Mouse (Mus musculus): ENCODE data around the gene Carnmt1. TPM values are rescaled to one million over a fixed set of nuclear protein-coding genes. Genes with fewer than 3 reads are reported as not detected.
"Not testable (repeated sequence)": the region's sequence is repeated elsewhere in the genome, so short reads cannot be mapped to it uniquely, and the experiment has no call there.

Carnmt1 gene
- polyA plus RNA-seq, 1 experiment from 2014 or later, result 16.8 TPM

DNA sequence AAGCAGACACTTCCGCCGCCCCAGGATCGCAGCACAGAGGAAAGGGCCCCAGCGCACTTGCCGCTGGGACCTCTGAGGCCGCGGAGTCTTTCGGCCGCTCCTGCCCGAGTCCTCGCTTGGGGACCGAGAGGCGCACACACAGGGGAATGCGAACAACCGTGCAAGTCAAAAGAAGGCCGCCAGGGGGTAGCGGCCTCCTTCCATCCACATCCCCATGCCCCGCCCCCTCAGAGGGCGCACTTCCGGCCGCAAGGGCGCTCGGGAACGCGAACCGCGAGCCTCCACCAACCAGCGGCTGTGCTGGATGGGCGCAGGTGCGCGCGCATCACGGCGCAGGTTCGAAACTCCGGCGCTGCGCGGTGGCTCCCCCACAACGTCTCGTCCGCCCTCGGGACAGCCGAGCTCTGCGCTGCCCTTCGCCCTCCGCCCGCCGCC lies 42.3 kb downstream of the Carnmt1 start, which contains the start of gene D030056L22Rik:
Gene D030056L22Rik, plus strand, starts transcription at position 328 of the 435 bp plus-strand sequence.
- WGBS (ENCODE audit: insufficient replicate concordance), result under 1% methylated on average over 49 of the region's 49 CpGs
- Histone ChIP-seq H3K4me1 (replicated peaks) (peaks cover 35% of the 10 kb centered on the region), H3K4me2 (peak within 1 kb of the TSS; percentile 82), H3K9me3 (replicated peaks) (no peaks in the 10 kb centered on the region), H3K9ac (peak within 1 kb of the TSS; percentile 96), H3K27ac (replicated peaks) (peak within 1 kb of the TSS; percentile 100), H3K4me3 (replicated peaks) (peak within 1 kb of the TSS; percentile 97), H3K36me3 (replicated peaks) (peaks cover 25% of the 10 kb centered on the region), H3K27me3 (no peaks in the 10 kb centered on the region)
- peak; percentile 94 for ATAC-seq (ENCODE audit: insufficient read depth)

DNA sequence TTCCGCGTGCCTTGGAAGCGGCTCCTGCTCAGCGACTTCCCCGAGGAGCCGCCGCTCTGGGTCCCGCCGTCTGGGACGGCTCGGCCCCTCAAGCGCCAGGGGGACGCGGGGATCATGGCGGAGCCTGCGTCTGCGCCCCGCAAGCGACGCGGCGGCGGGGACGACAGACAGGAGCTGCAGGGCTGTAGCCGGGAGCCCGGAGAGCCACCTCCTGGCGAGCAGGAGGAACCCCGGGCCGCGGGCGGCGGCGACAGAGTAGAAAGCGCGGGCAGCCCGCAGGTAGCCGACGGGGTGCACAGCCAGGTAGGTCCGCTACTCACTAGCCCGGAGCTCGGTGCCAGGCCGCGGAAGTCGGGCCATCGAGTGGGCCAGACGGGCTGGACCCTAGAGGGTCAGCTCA lies 42.8 kb downstream of the Carnmt1 start:
- H3K27ac ChIP-seq (replicated peaks), result peak overlapping the region; percentile 100
- H3K4me2 ChIP-seq, result peak overlapping the region; percentile 82
- peak overlapping the region; percentile 96 for H3K9ac ChIP-seq
- H3K4me1 ChIP-seq (replicated peaks), result peaks cover 35% of the 10 kb centered on the region
- WGBS (ENCODE audit: insufficient replicate concordance), result 0% methylated on average over 39 of the region's 46 CpGs
- ATAC-seq (ENCODE audit: insufficient read depth), result peak; percentile 48
- peaks cover 30% of the 10 kb centered on the region for H3K36me3 ChIP-seq (replicated peaks)
- H3K4me3 ChIP-seq (replicated peaks), result peak overlapping the region; percentile 97
- H3K9me3 ChIP-seq (replicated peaks); H3K27me3 ChIP-seq: not testable (repeated sequence)

DNA sequence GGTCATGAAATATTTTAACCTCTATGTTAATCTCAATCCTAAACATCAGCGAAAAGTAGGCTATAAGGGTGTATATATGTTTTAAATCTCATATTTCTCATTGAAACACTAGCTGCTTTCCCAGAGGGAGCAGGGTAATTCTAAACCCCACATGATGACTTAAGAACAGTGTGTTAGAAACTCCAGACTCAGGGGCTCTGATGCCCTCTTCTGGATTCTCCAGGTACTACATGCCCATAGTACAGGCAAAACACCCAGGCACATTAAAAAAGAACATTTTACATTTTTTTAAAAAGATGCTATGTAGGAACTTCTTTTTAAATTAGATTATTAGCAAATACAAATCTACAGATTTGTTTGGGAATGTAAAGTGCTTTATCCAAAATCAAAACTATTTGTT lies 45.8 kb downstream of the Carnmt1 start:
- H3K36me3 ChIP-seq (replicated peaks), result peaks cover 45% of the 10 kb centered on the region
- no peak overlapping the region for H3K4me2 ChIP-seq
- H3K4me3 ChIP-seq (replicated peaks), result peak overlapping the region; percentile 97; the same call in 1 of the 2 replicates
- WGBS (ENCODE audit: insufficient replicate concordance), result 25% methylated on average over 1 of the region's 1 CpGs
- no peak for ATAC-seq (ENCODE audit: insufficient read depth)
- peaks cover 34% of the 10 kb centered on the region for H3K4me1 ChIP-seq (replicated peaks)
- no peaks in the 10 kb centered on the region for H3K27me3 ChIP-seq
- no peaks in the 10 kb centered on the region for H3K9me3 ChIP-seq (replicated peaks)
- no peak overlapping the region for H3K9ac ChIP-seq
- H3K27ac ChIP-seq (replicated peaks), result no peak overlapping the region; the same call in 1 of the 2 replicates

DNA sequence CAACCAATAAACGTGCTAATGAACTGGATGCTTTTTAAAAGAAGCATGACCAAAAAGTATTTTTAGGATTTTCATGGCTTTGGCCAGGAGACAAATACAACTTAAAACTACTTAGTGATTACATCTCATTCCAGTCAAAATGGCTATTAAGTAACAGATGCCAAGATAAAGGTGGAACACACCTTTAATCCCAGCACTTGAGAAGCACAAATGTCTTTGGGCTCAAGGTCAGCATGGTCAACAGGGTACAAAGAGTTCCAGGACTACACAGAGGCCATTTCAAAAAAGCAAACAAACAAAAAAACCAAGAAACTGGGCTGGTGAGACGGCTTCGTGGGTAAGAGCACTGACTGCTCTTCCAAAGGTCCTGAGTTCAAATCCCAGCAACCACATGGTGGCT lies 49.8 kb downstream of the Carnmt1 start:
- H3K27me3 ChIP-seq, result no peaks in the 10 kb centered on the region
- WGBS (ENCODE audit: insufficient replicate concordance), result 85% methylated on average over 3 of the region's 3 CpGs
- no peak overlapping the region for H3K4me2 ChIP-seq
- no peak overlapping the region for H3K4me3 ChIP-seq (replicated peaks)
- no peak overlapping the region for H3K27ac ChIP-seq (replicated peaks)
- H3K36me3 ChIP-seq (replicated peaks), result peaks cover 37% of the 10 kb centered on the region
- no peaks in the 10 kb centered on the region for H3K9me3 ChIP-seq (replicated peaks)
- no peak for ATAC-seq (ENCODE audit: insufficient read depth)
- H3K4me1 ChIP-seq (replicated peaks), result peaks cover 11% of the 10 kb centered on the region
- no peak overlapping the region for H3K9ac ChIP-seq

DNA sequence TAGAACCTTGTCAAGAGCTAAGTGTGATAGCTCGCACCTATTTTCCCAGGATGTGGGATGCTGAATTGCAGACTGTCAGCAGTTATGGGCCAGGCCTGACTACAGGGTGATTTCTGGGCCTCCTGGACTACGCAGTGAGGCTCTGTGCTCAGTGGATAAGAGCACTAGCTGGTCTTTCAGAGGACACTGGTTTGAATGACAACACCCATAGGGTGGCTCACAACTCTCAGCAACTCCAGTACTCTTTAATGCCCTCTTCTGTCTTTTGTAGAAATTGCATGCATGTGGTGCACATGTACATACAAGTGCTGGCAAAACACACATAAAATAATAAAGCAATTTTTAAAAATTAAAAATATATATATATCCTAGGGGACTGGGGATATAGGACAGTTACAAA lies 54.6 kb downstream of the Carnmt1 start:
- H3K36me3 ChIP-seq (replicated peaks), result 0 out of 2 replicates have a peak, but pooled peaks cover 2% of the 10 kb centered on the region
- no peak overlapping the region for H3K4me2 ChIP-seq
- no peaks in the 10 kb centered on the region for H3K9me3 ChIP-seq (replicated peaks)
- no peaks in the 10 kb centered on the region for H3K4me1 ChIP-seq (replicated peaks)
- ATAC-seq (ENCODE audit: insufficient read depth), result peak; percentile 51
- H3K4me3 ChIP-seq (replicated peaks), result no peak overlapping the region
- no peak overlapping the region for H3K27ac ChIP-seq (replicated peaks)
- WGBS (ENCODE audit: insufficient replicate concordance), result 45% methylated on average over 2 of the region's 2 CpGs
- no peak overlapping the region for H3K9ac ChIP-seq
- H3K27me3 ChIP-seq, result no peaks in the 10 kb centered on the region

DNA sequence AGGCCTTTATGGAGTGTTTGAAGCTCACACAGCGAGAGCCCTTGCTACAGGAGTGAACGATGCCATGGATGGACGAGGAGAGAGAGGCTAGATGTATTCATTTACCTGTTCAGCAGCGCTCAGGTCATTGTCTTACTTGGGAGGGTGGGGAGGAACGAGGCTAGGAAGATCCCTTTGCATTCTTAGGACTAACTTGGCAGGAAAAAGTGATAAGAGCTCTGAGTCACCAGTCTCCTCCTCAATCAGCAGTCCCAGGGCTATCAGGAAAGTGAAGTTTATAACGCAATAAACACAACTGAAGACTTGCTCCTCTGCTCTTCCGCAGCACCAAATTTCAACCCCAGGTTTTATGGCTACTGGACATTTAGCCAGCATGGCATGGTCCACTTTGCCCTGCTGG lies 59.7 kb downstream of the Carnmt1 start:
- ATAC-seq (ENCODE audit: insufficient read depth), result no peak
- WGBS (ENCODE audit: insufficient replicate concordance), result 42% methylated on average over 7 of the region's 7 CpGs
- no peak overlapping the region for H3K27ac ChIP-seq (replicated peaks)

DNA sequence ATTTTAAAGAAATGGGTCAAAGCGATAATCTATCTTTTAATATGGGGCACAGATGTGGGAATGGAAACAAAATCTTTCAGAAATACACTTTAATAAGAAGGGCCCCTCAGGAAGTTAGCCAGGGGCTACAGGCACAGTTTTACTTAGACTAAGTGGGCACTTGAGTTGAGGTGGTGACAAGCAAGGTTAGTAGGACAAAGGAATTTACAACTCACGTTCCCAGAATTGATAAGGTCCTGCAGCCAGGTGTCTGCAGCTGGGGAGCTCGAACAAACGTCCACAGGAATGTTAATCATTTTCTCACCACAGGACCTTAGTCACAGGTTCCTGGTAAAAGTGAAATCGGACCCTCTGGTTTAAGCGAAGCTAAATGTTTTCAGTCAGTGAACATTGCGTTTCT lies 60.5 kb downstream of the Carnmt1 start:
- Histone ChIP-seq H3K4me2 (no peak overlapping the region), H3K9ac (no peak overlapping the region), H3K36me3 (replicated peaks) (no peaks in the 10 kb centered on the region), H3K27me3 (no peaks in the 10 kb centered on the region), H3K4me1 (replicated peaks) (no peaks in the 10 kb centered on the region), H3K27ac (replicated peaks) (no peak overlapping the region), H3K9me3 (replicated peaks) (no peaks in the 10 kb centered on the region), H3K4me3 (replicated peaks) (no peak overlapping the region)
- WGBS (ENCODE audit: insufficient replicate concordance), result 41% methylated on average over 7 of the region's 7 CpGs
- ATAC-seq (ENCODE audit: insufficient read depth), result no peak

More for the DNA sequence above, 59.7 kb downstream of the Carnmt1 start:
- Histone ChIP-seq H3K9ac (no peak overlapping the region), H3K4me2 (no peak overlapping the region), H3K4me3 (replicated peaks) (no peak overlapping the region), H3K27me3 (no peaks in the 10 kb centered on the region), H3K4me1 (replicated peaks) (no peaks in the 10 kb centered on the region), H3K36me3 (replicated peaks) (no peaks in the 10 kb centered on the region), H3K9me3 (replicated peaks) (no peaks in the 10 kb centered on the region)

DNA sequence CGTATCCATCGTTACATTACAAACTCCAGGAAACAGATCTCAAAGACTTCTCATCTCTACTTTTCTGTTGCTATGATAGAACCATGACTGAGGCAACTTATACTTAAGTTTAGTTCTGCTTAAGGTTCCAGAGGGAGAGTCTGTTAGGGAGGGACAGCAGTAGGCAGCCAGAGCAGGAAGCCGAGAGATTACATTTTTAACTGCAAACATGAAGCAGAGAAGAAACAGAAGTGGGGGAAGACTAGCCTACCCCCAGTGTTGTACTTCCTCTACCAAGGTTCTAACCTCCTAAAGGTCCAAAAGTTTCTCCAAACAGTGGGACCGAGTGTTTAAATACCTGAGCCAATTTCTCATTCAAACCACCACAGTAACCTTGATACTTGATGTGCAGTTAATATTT lies 65.3 kb downstream of the Carnmt1 start:
- Histone ChIP-seq H3K4me1 (replicated peaks) (peaks cover 14% of the 10 kb centered on the region), H3K9me3 (replicated peaks) (no peaks in the 10 kb centered on the region), H3K4me3 (replicated peaks) (no peak overlapping the region), H3K27me3 (no peaks in the 10 kb centered on the region), H3K27ac (replicated peaks) (no peak overlapping the region), H3K36me3 (replicated peaks) (no peaks in the 10 kb centered on the region), H3K9ac (no peak overlapping the region), H3K4me2 (no peak overlapping the region)
- 76% methylated on average over 4 of the region's 4 CpGs for WGBS (ENCODE audit: insufficient replicate concordance)
- no peak for ATAC-seq (ENCODE audit: insufficient read depth)

DNA sequence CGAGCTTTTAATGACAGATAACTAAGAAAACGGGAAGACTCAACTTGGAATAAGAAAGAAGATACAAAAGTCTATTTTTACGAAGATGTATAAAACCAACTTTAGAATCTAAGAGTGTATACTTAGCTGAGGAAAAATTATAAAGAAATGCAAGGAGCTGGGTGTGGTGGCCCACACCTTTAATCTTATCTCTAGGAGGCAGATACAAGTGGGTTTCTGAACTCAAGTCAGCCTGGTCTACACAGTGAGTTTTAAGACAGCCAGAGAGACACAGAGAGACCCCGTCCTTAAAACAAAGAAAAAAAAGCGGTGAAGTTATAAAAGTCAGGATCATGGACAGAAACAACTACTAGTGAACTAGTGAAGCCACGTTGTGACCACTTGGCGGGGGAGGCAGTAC lies 68.6 kb downstream of the Carnmt1 start:
- H3K9ac ChIP-seq, result no peak overlapping the region
- peak; percentile 68; the same call in 1 of the 2 replicates for ATAC-seq (ENCODE audit: insufficient read depth)
- 51% methylated on average over 7 of the region's 7 CpGs for WGBS (ENCODE audit: insufficient replicate concordance)
- H3K36me3 ChIP-seq (replicated peaks), result no peaks in the 10 kb centered on the region
- no peak overlapping the region for H3K27ac ChIP-seq (replicated peaks)
- H3K4me3 ChIP-seq (replicated peaks), result no peak overlapping the region
- H3K27me3 ChIP-seq, result no peaks in the 10 kb centered on the region
- peak overlapping the region; percentile 24; the same call in 1 of the 2 replicates for H3K4me2 ChIP-seq
- peaks cover 14% of the 10 kb centered on the region for H3K4me1 ChIP-seq (replicated peaks)
- no peaks in the 10 kb centered on the region for H3K9me3 ChIP-seq (replicated peaks)

DNA sequence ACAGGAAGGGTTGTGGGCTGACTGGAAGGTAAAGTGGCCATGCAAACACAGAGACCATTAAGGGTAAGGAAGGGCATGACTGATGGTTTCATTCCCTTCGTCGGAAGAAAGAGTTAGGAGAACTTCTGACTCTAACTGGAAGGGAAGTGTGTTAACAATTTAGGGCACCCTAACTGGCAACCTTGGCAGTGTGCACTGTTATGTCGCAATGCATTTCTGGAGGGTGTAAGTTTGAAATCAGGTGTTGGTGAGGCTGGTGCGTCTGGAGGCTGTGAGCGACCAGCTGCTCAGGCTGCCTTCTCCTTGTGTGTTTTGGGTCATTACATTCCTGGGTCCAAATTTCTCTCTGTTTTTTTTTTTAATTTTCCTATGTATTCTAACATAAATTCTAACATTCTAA lies 73.4 kb downstream of the Carnmt1 start:
- no peak overlapping the region for H3K27ac ChIP-seq (replicated peaks)
- 65% methylated on average over 5 of the region's 5 CpGs for WGBS (ENCODE audit: insufficient replicate concordance)
- no peaks in the 10 kb centered on the region for H3K9me3 ChIP-seq (replicated peaks)
- no peak overlapping the region for H3K4me2 ChIP-seq
- H3K4me3 ChIP-seq (replicated peaks), result no peak overlapping the region
- no peak for ATAC-seq (ENCODE audit: insufficient read depth)
- H3K4me1 ChIP-seq (replicated peaks), result peaks cover 6% of the 10 kb centered on the region
- peaks cover 9% of the 10 kb centered on the region for H3K27me3 ChIP-seq
- no peak overlapping the region for H3K9ac ChIP-seq
- no peaks in the 10 kb centered on the region for H3K36me3 ChIP-seq (replicated peaks)

DNA sequence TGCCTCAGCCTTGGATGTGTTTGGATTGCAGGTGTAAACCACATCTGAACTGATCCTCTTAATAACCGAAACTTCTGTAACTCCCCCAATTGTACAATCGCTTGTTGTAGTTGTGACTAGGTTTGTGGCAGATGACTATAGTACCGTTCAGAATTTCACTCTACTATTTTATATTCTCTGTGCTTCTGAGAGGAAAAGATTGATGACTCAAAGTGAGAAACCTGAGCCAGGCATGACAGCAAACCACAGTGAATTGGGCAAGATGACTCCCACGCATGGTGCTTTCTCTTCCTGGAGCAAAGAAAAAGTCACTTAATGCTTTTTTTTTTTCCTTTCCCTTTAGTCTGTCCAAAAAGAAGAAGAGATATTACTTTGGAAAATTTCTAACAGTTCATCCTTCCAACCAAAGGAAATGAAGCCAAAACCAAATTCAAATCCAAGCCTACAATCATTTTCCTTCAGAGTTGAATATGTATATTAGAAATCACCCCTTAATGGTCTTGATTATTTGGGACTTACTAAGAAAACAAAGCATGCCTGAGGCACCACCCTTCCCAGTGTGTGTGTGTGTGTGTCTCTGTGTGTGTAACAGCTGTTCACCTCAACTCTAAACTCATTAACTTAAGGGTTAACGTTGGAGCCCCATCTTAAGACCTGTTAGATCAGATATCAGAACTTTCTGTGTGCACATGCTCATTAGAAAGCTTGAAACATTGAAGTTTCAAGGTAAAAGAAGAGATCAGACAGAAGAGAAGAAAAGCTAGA lies 76.2 kb downstream of the Carnmt1 start:
- Histone ChIP-seq H3K9me3 (replicated peaks) (no peaks in the 10 kb centered on the region), H3K4me2 (no peak overlapping the region), H3K36me3 (replicated peaks) (no peaks in the 10 kb centered on the region), H3K4me1 (replicated peaks) (0 out of 2 replicates have a peak, but pooled peaks cover 6% of the 10 kb centered on the region), H3K9ac (no peak overlapping the region), H3K4me3 (replicated peaks) (no peak overlapping the region), H3K27ac (replicated peaks) (no peak overlapping the region), H3K27me3 (peaks cover 29% of the 10 kb centered on the region)
- no peak for ATAC-seq (ENCODE audit: insufficient read depth)
- 69% methylated on average over 5 of the region's 5 CpGs for WGBS (ENCODE audit: insufficient replicate concordance)
